Mouse (Mus musculus): ENCODE measurements around the gene Sec24a. TPM values are rescaled to one million over a fixed set of nuclear protein-coding genes. Genes with fewer than 3 reads are reported as not detected.
"Not testable (repeated sequence)": the region's sequence is repeated elsewhere in the genome, so short reads cannot be mapped to it uniquely, and the experiment has no call there.

Sec24a gene
- polyA plus RNA-seq, 1 experiment = 6.9 TPM

DNA sequence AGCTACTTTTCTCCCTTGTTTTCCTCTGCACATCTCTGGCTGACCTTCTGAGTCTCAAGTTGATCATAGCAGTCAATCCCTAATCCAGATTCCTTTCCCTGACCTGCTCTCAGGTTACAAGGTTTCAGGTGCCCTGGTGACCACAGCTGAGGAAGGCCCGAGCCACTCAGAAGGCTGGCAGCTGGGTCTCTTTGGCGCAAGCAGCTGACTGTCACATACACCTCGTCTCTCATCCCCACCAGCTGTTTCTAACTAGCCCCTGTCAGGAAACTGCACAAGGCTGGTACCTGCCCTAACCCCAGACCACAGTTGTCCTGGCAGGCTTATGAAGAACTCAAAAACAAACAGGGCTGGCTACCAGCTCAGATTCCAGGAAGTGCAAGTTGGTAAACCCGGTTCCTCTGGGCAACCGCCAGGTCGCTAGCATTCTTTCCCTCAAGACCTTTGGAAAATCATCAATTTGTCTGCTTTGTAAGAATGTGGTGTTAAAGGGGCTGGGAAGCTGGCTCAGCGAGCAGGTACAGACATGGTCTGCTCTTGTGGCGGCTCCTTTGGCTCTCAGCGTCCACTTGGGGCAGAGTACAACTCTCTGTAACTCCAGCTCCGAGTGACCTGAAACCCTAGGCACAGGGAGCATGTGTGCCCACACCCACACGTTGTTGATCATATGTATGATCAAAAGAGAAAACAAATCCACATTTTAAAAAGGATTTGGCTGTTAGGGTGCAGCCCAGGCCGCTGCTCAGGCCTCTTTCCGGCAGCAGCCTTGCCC is 43.9 kb upstream of the Sec24a start:
- Histone ChIP-seq H3K4me2 (ENCODE audit: low read depth) (no peak overlapping the region), H3ac (ENCODE audit: control insufficient read depth, insufficient read length) (no peak overlapping the region), H3K4me3 (no peak overlapping the region), H3K36me3 (ENCODE audit: control insufficient read depth, insufficient read depth) (no peaks in the 10 kb centered on the region), H3K27me3 (ENCODE audit: control insufficient read depth, insufficient read depth, insufficient read length) (no peaks in the 10 kb centered on the region), H3K79me2 (ENCODE audit: control insufficient read depth, insufficient read depth) (no peaks in the 10 kb centered on the region)
- TF ChIP-seq MYOG (IDR thresholded peaks at IDR 0.05; ENCODE audit: control insufficient read depth in 1 of 3, insufficient read depth in 1 of 3, insufficient read length in 2 of 3, low read depth in 2 of 3) (peak; percentile 22 to 85 (median 51)), TCF12 (IDR thresholded peaks at IDR 0.05; ENCODE audit: insufficient read depth, poor library complexity, severe bottlenecking) (peak; percentile 30), MYOD1 (IDR thresholded peaks at IDR 0.05; ENCODE audit: control insufficient read depth in 1 of 3, insufficient read length in 2 of 3, low read depth in 2 of 3) (peak in 2 of 3 experiments; percentile 66 to 67), USF1 (IDR thresholded peaks at IDR 0.05; ENCODE audit: low read depth) (no peak), TCF3 (IDR thresholded peaks at IDR 0.05; ENCODE audit: insufficient read length, low read depth) (peak; percentile 24)

DNA sequence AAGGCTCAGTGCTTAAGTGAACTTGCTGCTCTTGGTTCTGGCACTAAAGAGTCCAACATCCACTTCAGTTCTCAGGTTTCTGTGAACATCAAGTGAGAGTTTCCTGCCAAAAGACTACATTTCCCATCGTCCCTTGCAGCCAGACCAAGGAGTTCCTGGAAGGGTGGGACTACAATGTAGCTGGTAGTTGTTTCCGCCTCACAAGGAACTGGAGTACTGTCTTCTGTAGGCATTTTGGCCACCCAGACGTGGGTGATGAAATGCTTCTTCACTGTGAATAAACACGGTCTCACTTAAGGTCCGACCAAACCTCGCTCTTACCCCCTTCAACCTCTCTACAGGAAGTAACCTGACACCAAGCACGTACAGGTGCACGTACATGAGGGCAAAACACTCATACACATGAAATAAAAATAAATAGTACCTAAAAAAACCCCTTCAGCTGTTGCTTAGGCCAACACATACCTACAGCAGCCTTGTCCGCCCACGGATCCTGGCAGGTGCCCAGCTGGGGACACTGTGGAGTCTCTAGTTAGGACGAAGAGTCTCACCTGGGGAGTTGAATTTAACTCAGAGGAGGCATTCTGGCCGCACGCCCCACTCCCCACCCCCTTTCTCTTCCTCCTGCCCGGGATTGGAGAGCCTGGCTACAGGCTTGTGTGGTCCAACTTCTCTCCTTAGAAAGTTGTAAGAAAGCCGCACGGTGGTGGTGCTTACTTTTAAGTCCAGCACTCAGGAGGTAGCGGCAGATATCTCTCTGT is 42.0 kb upstream of the Sec24a start:
- Histone ChIP-seq H3ac (ENCODE audit: control insufficient read depth, insufficient read length) (no peak overlapping the region), H3K79me2 (ENCODE audit: control insufficient read depth, insufficient read depth) (no peaks in the 10 kb centered on the region), H3K4me3 (peak overlapping the region; percentile 7), H3K36me3 (ENCODE audit: control insufficient read depth, insufficient read depth) (no peaks in the 10 kb centered on the region), H3K27me3 (ENCODE audit: control insufficient read depth, insufficient read depth, insufficient read length) (no peaks in the 10 kb centered on the region), H3K4me2 (ENCODE audit: low read depth) (peak overlapping the region; percentile 96)
- TF ChIP-seq POLR2A (IDR thresholded peaks at IDR 0.05; ENCODE audit: insufficient read length, low read depth) (peak; percentile 38), TCF12 (IDR thresholded peaks at IDR 0.05; ENCODE audit: insufficient read depth, poor library complexity, severe bottlenecking) (no peak)

DNA sequence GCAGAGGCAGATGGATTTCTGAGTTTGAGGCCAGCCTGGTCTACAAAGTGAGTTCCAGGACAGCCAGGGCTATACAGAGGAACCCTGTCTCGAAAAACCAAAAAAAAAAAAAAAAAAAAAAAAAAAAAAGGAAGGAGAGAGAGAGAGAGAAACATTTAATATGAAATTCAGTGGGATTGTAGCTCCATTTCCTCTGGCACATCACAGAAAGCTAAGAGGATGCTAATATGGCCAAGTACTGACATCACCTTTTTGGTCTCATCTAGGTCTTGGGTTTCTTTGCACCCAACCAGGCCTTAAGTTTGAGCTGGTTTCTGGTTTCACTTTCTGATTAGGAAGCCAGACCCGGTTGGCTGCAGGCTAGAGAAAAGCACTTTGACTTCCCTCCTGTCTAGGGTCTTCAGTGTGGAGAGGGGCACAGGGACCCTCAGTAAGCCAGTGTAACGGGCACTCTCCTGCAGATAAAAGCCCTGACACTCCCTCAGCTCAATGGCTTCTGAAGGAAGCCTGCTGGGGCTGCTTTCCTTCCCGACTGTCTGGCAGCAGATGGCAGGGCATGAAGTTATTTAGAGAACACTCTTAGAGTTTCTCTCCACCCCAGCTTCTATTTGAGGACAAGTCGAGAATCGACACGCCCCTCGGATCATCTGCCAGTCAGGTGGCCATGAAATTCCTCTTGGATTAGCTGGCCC is 37.3 kb upstream of the Sec24a start:
- no peak for TF ChIP-seq USF1 (IDR thresholded peaks at IDR 0.05; ENCODE audit: low read depth)
- TF ChIP-seq POLR2A (IDR thresholded peaks at IDR 0.05; ENCODE audit: insufficient read length, low read depth) = no peak
- TF ChIP-seq MYOG (IDR thresholded peaks at IDR 0.05; ENCODE audit: control insufficient read depth in 1 of 3, insufficient read depth in 1 of 3, insufficient read length in 2 of 3, low read depth in 2 of 3) = no peak
- no peak for TF ChIP-seq POLR2AphosphoS2 (IDR thresholded peaks at IDR 0.05; ENCODE audit: insufficient read length, low read depth)
- no peak for TF ChIP-seq MYOD1 (IDR thresholded peaks at IDR 0.05; ENCODE audit: control insufficient read depth in 1 of 3, insufficient read length in 2 of 3, low read depth in 2 of 3)
- no peak for TF ChIP-seq SRF (IDR thresholded peaks at IDR 0.05; ENCODE audit: control insufficient read depth, insufficient read length, low read depth)
- TF ChIP-seq E2F4 (IDR thresholded peaks at IDR 0.05; ENCODE audit: insufficient read depth) = no peak
- no peak for TF ChIP-seq CEBPB (IDR thresholded peaks at IDR 0.05; ENCODE audit: insufficient read depth, poor library complexity, severe bottlenecking)
- no peak overlapping the region for H3ac ChIP-seq (ENCODE audit: control insufficient read depth, insufficient read length)
- no peaks in the 10 kb centered on the region for H3K36me3 ChIP-seq (ENCODE audit: control insufficient read depth, insufficient read depth)
- no peak overlapping the region for H3K4me3 ChIP-seq
- H3K27me3 ChIP-seq (ENCODE audit: control insufficient read depth, insufficient read depth, insufficient read length) = no peaks in the 10 kb centered on the region
- no peaks in the 10 kb centered on the region for H3K79me2 ChIP-seq (ENCODE audit: control insufficient read depth, insufficient read depth)
- H3K4me2 ChIP-seq (ENCODE audit: low read depth) = peak overlapping the region; percentile 65

DNA sequence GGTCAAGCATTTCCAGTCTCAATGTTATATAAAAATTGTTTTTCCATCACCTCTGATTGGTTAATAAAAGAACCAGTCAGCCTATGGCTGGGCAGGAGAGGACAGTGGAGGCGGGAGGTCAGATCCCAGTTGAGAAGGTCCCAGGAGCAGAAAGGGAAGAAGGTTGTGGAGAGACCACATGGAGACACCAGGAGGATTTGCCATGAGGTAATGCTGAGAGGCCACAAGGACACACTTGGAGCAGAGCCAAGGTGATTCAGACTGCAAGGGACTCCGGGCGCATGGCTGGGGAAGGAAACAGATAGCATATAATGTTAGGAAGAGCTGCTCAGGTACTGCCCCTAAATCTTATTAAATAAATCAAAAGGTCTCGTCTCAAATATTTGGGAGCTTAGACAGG is 32.8 kb upstream of the Sec24a start:
- Histone ChIP-seq H3K36me3 (ENCODE audit: control insufficient read depth, insufficient read depth) (peaks cover 4% of the 10 kb centered on the region), H3K79me2 (ENCODE audit: control insufficient read depth, insufficient read depth) (no peaks in the 10 kb centered on the region), H3K4me3 (no peak overlapping the region), H3ac (ENCODE audit: control insufficient read depth, insufficient read length) (no peak overlapping the region), H3K27me3 (ENCODE audit: control insufficient read depth, insufficient read depth, insufficient read length) (no peaks in the 10 kb centered on the region), H3K4me2 (ENCODE audit: low read depth) (no peak overlapping the region)
- no peak for TF ChIP-seq E2F4 (IDR thresholded peaks at IDR 0.05; ENCODE audit: insufficient read depth)
- no peak for TF ChIP-seq MYOG (IDR thresholded peaks at IDR 0.05; ENCODE audit: control insufficient read depth in 1 of 3, insufficient read depth in 1 of 3, insufficient read length in 2 of 3, low read depth in 2 of 3)
- no peak for TF ChIP-seq TCF3 (IDR thresholded peaks at IDR 0.05; ENCODE audit: insufficient read length, low read depth)
- no peak for TF ChIP-seq MAX (IDR thresholded peaks at IDR 0.05; ENCODE audit: low read depth)
- TF ChIP-seq CEBPB (IDR thresholded peaks at IDR 0.05; ENCODE audit: insufficient read depth, poor library complexity, severe bottlenecking) = no peak
- no peak for TF ChIP-seq POLR2A (IDR thresholded peaks at IDR 0.05; ENCODE audit: insufficient read length, low read depth)
- no peak for TF ChIP-seq POLR2AphosphoS2 (IDR thresholded peaks at IDR 0.05; ENCODE audit: insufficient read length, low read depth)
- no peak for TF ChIP-seq TCF12 (IDR thresholded peaks at IDR 0.05; ENCODE audit: insufficient read depth, poor library complexity, severe bottlenecking)
- TF ChIP-seq SRF (IDR thresholded peaks at IDR 0.05; ENCODE audit: control insufficient read depth, insufficient read length, low read depth) = no peak
- TF ChIP-seq REST (IDR thresholded peaks at IDR 0.05; ENCODE audit: insufficient read depth, insufficient read length) = no peak

GRCm38 (mm10) chr11:51790662-51791061 is 27.2 kb upstream of the Sec24a start:
- H3K4me3 ChIP-seq = no peak overlapping the region
- H3K4me2 ChIP-seq (ENCODE audit: low read depth) = no peak overlapping the region
- no peaks in the 10 kb centered on the region for H3K79me2 ChIP-seq (ENCODE audit: control insufficient read depth, insufficient read depth)
- peaks cover 30% of the 10 kb centered on the region for H3K36me3 ChIP-seq (ENCODE audit: control insufficient read depth, insufficient read depth)
- no peak overlapping the region for H3ac ChIP-seq (ENCODE audit: control insufficient read depth, insufficient read length)
- no peak for TF ChIP-seq E2F4 (IDR thresholded peaks at IDR 0.05; ENCODE audit: insufficient read depth)
- TF ChIP-seq CEBPB (IDR thresholded peaks at IDR 0.05; ENCODE audit: insufficient read depth, poor library complexity, severe bottlenecking) = no peak
- TF ChIP-seq MAX (IDR thresholded peaks at IDR 0.05; ENCODE audit: low read depth) = no peak
- TF ChIP-seq POLR2AphosphoS2 (IDR thresholded peaks at IDR 0.05; ENCODE audit: insufficient read length, low read depth) = no peak
- TF ChIP-seq USF1 (IDR thresholded peaks at IDR 0.05; ENCODE audit: low read depth) = no peak
- no peak for TF ChIP-seq REST (IDR thresholded peaks at IDR 0.05; ENCODE audit: insufficient read depth, insufficient read length)
- TF ChIP-seq TCF3 (IDR thresholded peaks at IDR 0.05; ENCODE audit: insufficient read length, low read depth) = no peak
- no peak for TF ChIP-seq MYOD1 (IDR thresholded peaks at IDR 0.05; ENCODE audit: control insufficient read depth in 1 of 3, insufficient read length in 2 of 3, low read depth in 2 of 3)
- TF ChIP-seq SRF (IDR thresholded peaks at IDR 0.05; ENCODE audit: control insufficient read depth, insufficient read length, low read depth) = no peak
- no peak for TF ChIP-seq POLR2A (IDR thresholded peaks at IDR 0.05; ENCODE audit: insufficient read length, low read depth)
- TF ChIP-seq TCF12 (IDR thresholded peaks at IDR 0.05; ENCODE audit: insufficient read depth, poor library complexity, severe bottlenecking) = no peak
- no peak for TF ChIP-seq MYOG (IDR thresholded peaks at IDR 0.05; ENCODE audit: control insufficient read depth in 1 of 3, insufficient read depth in 1 of 3, insufficient read length in 2 of 3, low read depth in 2 of 3)
- no peaks in the 10 kb centered on the region for H3K27me3 ChIP-seq (ENCODE audit: control insufficient read depth, insufficient read depth, insufficient read length)

- peaks cover 30% of the 10 kb centered on the region for H3K36me3 ChIP-seq (ENCODE audit: control insufficient read depth, insufficient read depth)
- not testable (repeated sequence) for H3K4me2 ChIP-seq (ENCODE audit: low read depth); H3K4me3 ChIP-seq; H3ac ChIP-seq (ENCODE audit: control insufficient read depth, insufficient read length); H3K79me2 ChIP-seq (ENCODE audit: control insufficient read depth, insufficient read depth); H3K27me3 ChIP-seq (ENCODE audit: control insufficient read depth, insufficient read depth, insufficient read length)
Measured at GRCm38 (mm10) chr11:51789735-51790134, 26.3 kb upstream of the Sec24a start.
